Mouse (Mus musculus): ENCODE measurements around the gene Bmpr1a. TPM values are rescaled to one million over a fixed set of nuclear protein-coding genes. Genes with fewer than 3 reads are reported as not detected.
A peak's percentile ranks its signal among the peaks of the same experiment; 100 is the strongest.
"Not testable (repeated sequence)": the region's sequence is repeated elsewhere in the genome, so short reads cannot be mapped to it uniquely, and the experiment has no call there.

The Bmpr1a gene
- polyA plus RNA-seq, 1 experiment from 2014 or later = 54.2 TPM

DNA sequence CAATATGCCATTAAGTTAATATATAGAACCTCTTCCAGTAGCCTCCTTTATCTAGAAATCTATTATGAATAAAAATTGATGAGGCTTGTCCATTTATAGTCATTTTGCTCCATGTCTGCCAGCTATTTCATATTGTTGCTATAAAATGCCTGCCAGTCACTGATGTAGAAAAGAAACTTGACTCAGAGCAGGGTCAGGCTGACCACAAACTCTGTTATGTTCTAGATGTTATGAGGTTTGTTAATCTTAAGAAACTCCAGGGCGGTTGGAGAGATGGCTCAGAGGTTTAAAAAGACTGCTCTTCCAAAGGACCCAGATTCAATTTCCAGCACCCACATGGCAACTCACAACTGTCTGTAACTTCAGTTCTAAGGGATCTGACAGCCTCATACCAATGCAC, 82.1 kb downstream of the Bmpr1a start:
- Histone ChIP-seq H3K27me3 (no peaks in the 10 kb centered on the region), H3K9ac (no peak overlapping the region), H3K9me3 (replicated peaks) (no peaks in the 10 kb centered on the region), H3K36me3 (peaks cover 70% of the 10 kb centered on the region), H3K27ac (replicated peaks) (no peak overlapping the region), H3K4me1 (no peaks in the 10 kb centered on the region), H3K4me2 (replicated peaks) (no peak overlapping the region), H3K4me3 (replicated peaks) (no peak overlapping the region)
- 79% methylated on average over 1 of the region's 1 CpGs for WGBS
- ATAC-seq (ENCODE audit: insufficient number of reproducible peaks, low FRiP score, low TSS enrichment, low read depth) = no peak

- H3K4me1 ChIP-seq = no peaks in the 10 kb centered on the region
- no peak overlapping the region for H3K9ac ChIP-seq
- H3K36me3 ChIP-seq = peaks cover 66% of the 10 kb centered on the region
- no peak overlapping the region for H3K4me3 ChIP-seq (replicated peaks)
- WGBS = 63% methylated on average over 5 of the region's 5 CpGs
- H3K9me3 ChIP-seq (replicated peaks) = no peaks in the 10 kb centered on the region
- no peak overlapping the region for H3K27ac ChIP-seq (replicated peaks)
- ATAC-seq (ENCODE audit: insufficient number of reproducible peaks, low FRiP score, low TSS enrichment, low read depth) = no peak
- no peak overlapping the region for H3K4me2 ChIP-seq (replicated peaks)
- H3K27me3 ChIP-seq = no peaks in the 10 kb centered on the region
Observed at GRCm38 (mm10) chr14:34417501-34417900, 85.6 kb downstream of the Bmpr1a start.

DNA sequence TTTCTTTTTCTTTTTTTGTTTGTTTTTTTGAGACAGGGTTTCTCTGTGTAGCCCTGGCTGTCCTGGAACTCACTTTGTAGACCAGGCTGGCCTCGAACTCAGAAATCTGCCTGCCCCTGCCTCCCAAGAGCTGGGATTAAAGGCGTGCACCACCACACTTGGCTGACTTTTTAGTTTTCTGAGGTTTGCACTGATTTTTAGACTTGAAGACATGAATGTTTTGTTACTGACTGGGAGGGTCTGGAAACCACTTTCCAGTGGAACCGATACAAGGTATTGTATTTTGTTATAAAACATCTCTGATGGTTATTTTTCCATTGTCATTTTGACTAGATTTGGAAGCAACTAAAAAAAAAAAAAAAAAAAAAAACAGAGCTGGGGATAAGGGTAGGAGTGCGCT, 86.2 kb downstream of the Bmpr1a start:
- not testable (repeated sequence) for H3K9ac ChIP-seq; H3K4me2 ChIP-seq (replicated peaks); H3K4me3 ChIP-seq (replicated peaks); H3K27ac ChIP-seq (replicated peaks); ATAC-seq (ENCODE audit: insufficient number of reproducible peaks, low FRiP score, low TSS enrichment, low read depth); H3K27me3 ChIP-seq; H3K4me1 ChIP-seq; H3K9me3 ChIP-seq (replicated peaks)
- WGBS = 92% methylated on average over 4 of the region's 4 CpGs
- H3K36me3 ChIP-seq = peaks cover 65% of the 10 kb centered on the region

DNA sequence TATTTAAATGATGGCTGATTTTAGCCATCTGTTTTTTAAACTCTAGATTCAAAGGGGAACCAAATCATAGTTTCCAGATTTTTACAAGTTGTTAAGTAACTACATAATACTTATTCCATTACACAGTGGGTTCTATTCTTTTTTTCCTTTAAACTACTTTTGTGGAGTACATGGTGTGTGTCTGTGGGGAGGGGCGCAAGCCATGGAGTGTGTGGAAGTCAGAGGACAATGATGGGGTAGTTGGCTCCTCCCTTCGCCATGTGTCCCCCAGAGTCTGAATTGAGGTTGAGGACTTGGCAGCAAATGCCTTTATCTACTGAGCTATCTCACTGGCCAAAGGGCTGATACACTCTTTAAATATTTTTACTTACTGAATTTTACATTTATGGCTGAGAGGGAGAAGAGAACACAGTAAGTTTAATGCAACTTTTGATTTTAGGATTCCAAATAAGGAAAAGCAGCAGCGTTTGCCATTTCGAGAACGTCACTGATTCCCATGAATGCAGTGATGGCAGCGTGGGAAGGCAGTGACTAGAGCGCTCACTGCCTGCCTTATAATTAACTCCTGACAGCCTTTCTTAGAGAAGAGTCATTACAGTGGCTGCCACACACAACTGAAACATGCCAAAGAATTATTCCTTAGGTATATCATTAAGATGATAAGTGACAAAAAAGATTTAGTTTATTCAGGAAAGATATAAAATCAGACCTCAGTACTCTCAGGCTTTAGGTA, 90.8 kb downstream of the Bmpr1a start:
- no peak overlapping the region for H3K4me2 ChIP-seq (replicated peaks)
- no peaks in the 10 kb centered on the region for H3K4me1 ChIP-seq
- no peak overlapping the region for H3K4me3 ChIP-seq (replicated peaks)
- no peak overlapping the region; the same call in 1 of the 2 replicates for H3K27ac ChIP-seq (replicated peaks)
- no peaks in the 10 kb centered on the region for H3K9me3 ChIP-seq (replicated peaks)
- no peaks in the 10 kb centered on the region for H3K27me3 ChIP-seq
- ATAC-seq (ENCODE audit: insufficient number of reproducible peaks, low FRiP score, low TSS enrichment, low read depth) = 0 out of 2 replicates have a peak, but pooled peaks have one; percentile 54
- peaks cover 63% of the 10 kb centered on the region for H3K36me3 ChIP-seq
- WGBS = 76% methylated on average over 7 of the region's 7 CpGs
- H3K9ac ChIP-seq = no peak overlapping the region

DNA sequence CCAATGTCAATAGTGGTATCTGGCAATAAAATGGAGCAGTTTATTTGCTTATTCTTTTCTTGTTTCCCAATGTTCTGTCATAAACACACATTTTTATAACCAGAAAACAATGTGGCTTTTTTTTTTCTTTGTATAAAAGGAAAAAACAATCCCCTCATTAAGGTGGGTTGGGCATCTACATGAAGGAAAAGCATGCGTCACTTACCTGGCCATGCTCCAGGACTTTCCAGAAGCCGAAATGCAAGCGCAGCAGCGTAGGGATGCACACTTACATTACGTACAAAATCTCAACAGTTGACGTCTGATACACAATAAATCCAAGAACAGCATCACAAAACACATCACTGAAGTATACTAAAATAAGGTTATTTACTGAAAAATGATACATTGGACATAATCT, 92.4 kb downstream of the Bmpr1a start:
- Histone ChIP-seq H3K27me3 (no peaks in the 10 kb centered on the region), H3K4me3 (replicated peaks) (no peak overlapping the region), H3K9ac (no peak overlapping the region), H3K36me3 (peaks cover 69% of the 10 kb centered on the region), H3K4me1 (no peaks in the 10 kb centered on the region), H3K4me2 (replicated peaks) (no peak overlapping the region), H3K27ac (replicated peaks) (no peak overlapping the region), H3K9me3 (replicated peaks) (no peaks in the 10 kb centered on the region)
- ATAC-seq (ENCODE audit: insufficient number of reproducible peaks, low FRiP score, low TSS enrichment, low read depth) = no peak
- 95% methylated on average over 6 of the region's 6 CpGs for WGBS

DNA sequence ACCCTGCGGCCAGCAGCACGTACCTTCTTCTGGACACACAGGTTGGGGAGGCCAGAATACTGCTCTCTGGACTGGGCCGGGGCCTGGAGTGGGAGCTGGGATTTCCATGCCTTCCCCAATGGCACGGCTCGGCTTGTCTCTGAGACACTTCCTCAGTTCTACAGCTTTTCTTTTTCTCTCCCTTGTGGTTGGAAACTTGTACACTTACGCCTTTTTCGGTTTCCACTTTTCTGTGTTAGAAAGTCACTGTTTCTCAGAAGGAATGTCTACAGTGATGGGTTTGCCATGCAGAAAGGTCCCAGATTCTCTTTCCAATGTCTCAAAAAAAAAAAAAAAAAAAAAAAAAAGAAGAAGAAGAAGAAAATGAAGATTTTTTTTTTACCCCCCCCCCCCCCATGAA, 99.7 kb downstream of the Bmpr1a start:
- no peaks in the 10 kb centered on the region for H3K9me3 ChIP-seq (replicated peaks)
- H3K27ac ChIP-seq (replicated peaks) = no peak overlapping the region
- peaks cover 63% of the 10 kb centered on the region for H3K36me3 ChIP-seq
- H3K9ac ChIP-seq = no peak overlapping the region
- no peaks in the 10 kb centered on the region for H3K4me1 ChIP-seq
- H3K4me3 ChIP-seq (replicated peaks) = no peak overlapping the region
- 86% methylated on average over 7 of the region's 7 CpGs for WGBS
- no peak for ATAC-seq (ENCODE audit: insufficient number of reproducible peaks, low FRiP score, low TSS enrichment, low read depth)
- no peak overlapping the region for H3K4me2 ChIP-seq (replicated peaks)
- no peaks in the 10 kb centered on the region for H3K27me3 ChIP-seq

GRCm38 (mm10) chr14:34402871-34403270, 100.3 kb downstream of the Bmpr1a start:
- Histone ChIP-seq H3K4me3 (replicated peaks) (no peak overlapping the region), H3K9me3 (replicated peaks) (no peaks in the 10 kb centered on the region), H3K4me1 (no peaks in the 10 kb centered on the region), H3K36me3 (peaks cover 61% of the 10 kb centered on the region), H3K27ac (replicated peaks) (no peak overlapping the region), H3K4me2 (replicated peaks) (no peak overlapping the region), H3K27me3 (no peaks in the 10 kb centered on the region), H3K9ac (no peak overlapping the region)
- 88% methylated on average over 8 of the region's 8 CpGs for WGBS
- no peak for ATAC-seq (ENCODE audit: insufficient number of reproducible peaks, low FRiP score, low TSS enrichment, low read depth)

- H3K27ac ChIP-seq (replicated peaks) = no peak overlapping the region
- ATAC-seq (ENCODE audit: insufficient number of reproducible peaks, low FRiP score, low TSS enrichment, low read depth) = no peak
- no peak overlapping the region for H3K4me3 ChIP-seq (replicated peaks)
- no peak overlapping the region for H3K4me2 ChIP-seq (replicated peaks)
- WGBS = 58% methylated on average over 6 of the region's 6 CpGs
- H3K9me3 ChIP-seq (replicated peaks) = no peaks in the 10 kb centered on the region
- no peak overlapping the region for H3K9ac ChIP-seq
- no peaks in the 10 kb centered on the region for H3K27me3 ChIP-seq
- H3K4me1 ChIP-seq = no peaks in the 10 kb centered on the region
- peaks cover 47% of the 10 kb centered on the region for H3K36me3 ChIP-seq
Observed at GRCm38 (mm10) chr14:34401135-34401534, 102.0 kb downstream of the Bmpr1a start.

- H3K4me3 ChIP-seq (replicated peaks) = no peak overlapping the region
- ATAC-seq (ENCODE audit: insufficient number of reproducible peaks, low FRiP score, low TSS enrichment, low read depth) = no peak
- H3K27me3 ChIP-seq = no peaks in the 10 kb centered on the region
- no peak overlapping the region for H3K27ac ChIP-seq (replicated peaks)
- H3K9me3 ChIP-seq (replicated peaks) = no peaks in the 10 kb centered on the region
- no peak overlapping the region for H3K4me2 ChIP-seq (replicated peaks)
- peaks cover 39% of the 10 kb centered on the region for H3K36me3 ChIP-seq
- no peaks in the 10 kb centered on the region for H3K4me1 ChIP-seq
- no peak overlapping the region for H3K9ac ChIP-seq
- 95% methylated on average over 3 of the region's 3 CpGs for WGBS
Observed at GRCm38 (mm10) chr14:34400021-34400420, 103.1 kb downstream of the Bmpr1a start.

- Histone ChIP-seq H3K9me3 (replicated peaks) (no peaks in the 10 kb centered on the region), H3K36me3 (peaks cover 32% of the 10 kb centered on the region), H3K4me3 (replicated peaks) (no peak overlapping the region), H3K27me3 (no peaks in the 10 kb centered on the region), H3K9ac (no peak overlapping the region), H3K27ac (replicated peaks) (no peak overlapping the region), H3K4me2 (replicated peaks) (no peak overlapping the region), H3K4me1 (no peaks in the 10 kb centered on the region)
- no peak for ATAC-seq (ENCODE audit: insufficient number of reproducible peaks, low FRiP score, low TSS enrichment, low read depth)
- WGBS = 96% methylated on average over 6 of the region's 6 CpGs
Observed at GRCm38 (mm10) chr14:34399301-34399700, 103.8 kb downstream of the Bmpr1a start.

- H3K9me3 ChIP-seq (replicated peaks) = no peaks in the 10 kb centered on the region
- H3K9ac ChIP-seq = no peak overlapping the region
- no peaks in the 10 kb centered on the region for H3K27me3 ChIP-seq
- ATAC-seq (ENCODE audit: insufficient number of reproducible peaks, low FRiP score, low TSS enrichment, low read depth) = no peak
- no peak overlapping the region for H3K4me3 ChIP-seq (replicated peaks)
- no peak overlapping the region for H3K4me2 ChIP-seq (replicated peaks)
- 92% methylated on average over 21 of the region's 21 CpGs for WGBS
- H3K27ac ChIP-seq (replicated peaks) = no peak overlapping the region
- no peaks in the 10 kb centered on the region for H3K4me1 ChIP-seq
- H3K36me3 ChIP-seq = peaks cover 29% of the 10 kb centered on the region
Observed at GRCm38 (mm10) chr14:34398901-34399300, 104.2 kb downstream of the Bmpr1a start.

DNA sequence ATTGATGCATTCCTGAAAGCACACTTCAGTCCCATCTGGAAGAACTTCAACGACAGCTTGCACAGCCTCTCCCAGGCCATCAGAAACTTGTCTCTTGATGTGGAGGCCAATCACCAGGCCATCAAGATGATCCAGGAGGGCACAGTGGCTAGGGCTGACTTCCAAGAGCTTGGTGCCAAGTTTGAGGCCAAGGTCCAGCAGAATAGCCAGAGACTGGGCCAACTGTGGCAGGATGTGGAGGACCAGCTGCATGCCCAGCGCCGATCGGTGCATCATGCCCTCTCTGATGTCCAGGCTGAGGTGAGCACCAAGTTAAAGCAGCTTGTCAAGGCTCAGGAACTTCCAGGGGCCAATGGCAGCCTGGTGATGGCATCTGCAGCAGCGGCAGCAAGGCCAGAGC, 105.3 kb downstream of the Bmpr1a start:
- H3K9me3 ChIP-seq (replicated peaks) = no peaks in the 10 kb centered on the region
- H3K36me3 ChIP-seq = peaks cover 27% of the 10 kb centered on the region
- ATAC-seq (ENCODE audit: insufficient number of reproducible peaks, low FRiP score, low TSS enrichment, low read depth) = no peak
- H3K27ac ChIP-seq (replicated peaks) = no peak overlapping the region
- H3K4me2 ChIP-seq (replicated peaks) = no peak overlapping the region
- WGBS = 86% methylated on average over 5 of the region's 5 CpGs
- no peaks in the 10 kb centered on the region for H3K27me3 ChIP-seq
- no peak overlapping the region for H3K4me3 ChIP-seq (replicated peaks)
- no peak overlapping the region for H3K9ac ChIP-seq
- H3K4me1 ChIP-seq = no peaks in the 10 kb centered on the region

Data from embryonic facial prominence, embryonic 15.5 days (tissue).